Mouse (Mus musculus): ENCODE data around the gene Ubb. TPM values are rescaled to one million over a fixed set of nuclear protein-coding genes. Genes with fewer than 3 reads are reported as not detected.
"Not testable (repeated sequence)": the region's sequence is repeated elsewhere in the genome, so short reads cannot be mapped to it uniquely, and the experiment has no call there.

The Ubb gene
- 100 to 1,000 TPM; 919 to 954 TPM for total RNA-seq (2021)
- long read RNA-seq, experiment 1, transcript Ubb-201 (2 exons, 1,499 nt) = major isoform, 2,851 of 2,886 reads
- long read RNA-seq, experiment 1, partial matches to known transcripts = 28 of 2,886 reads
- long read RNA-seq, experiment 1, other reads (novel, unspliced or antisense) = 6 of 2,886 reads
- long read RNA-seq, experiment 2, transcript Ubb-201 (2 exons, 1,499 nt) = major isoform, 3,112 of 3,161 reads
- long read RNA-seq, experiment 2, partial matches to known transcripts = 45 of 3,161 reads
- long read RNA-seq, experiment 2, other reads (novel, unspliced or antisense) = 2 of 3,161 reads

GRCm38 (mm10) chr11:62550727-62551225 is at the start of gene Ubb:
TSS of gene Ubb (plus strand) at chr11:62551171.
- peak; percentile 99 for DNase-seq (ENCODE audit: low spot score)

GRCm38 (mm10) chr11:62507683-62508082 is 43.3 kb upstream of the Ubb start:
- no peak for DNase-seq (ENCODE audit: low spot score)

GRCm38 (mm10) chr11:62508365-62508764 is 42.6 kb upstream of the Ubb start:
- DNase-seq (ENCODE audit: low spot score) = not testable (repeated sequence)

GRCm38 (mm10) chr11:62508816-62509215 is 42.2 kb upstream of the Ubb start:
- not testable (repeated sequence) for DNase-seq (ENCODE audit: low spot score)

- DNase-seq (ENCODE audit: low spot score) = no peak
These were observed 41.4 kb upstream of the Ubb start for GRCm38 (mm10) chr11:62509571-62509970.

- DNase-seq (ENCODE audit: low spot score) = no peak
These were observed 40.0 kb upstream of the Ubb start for GRCm38 (mm10) chr11:62510956-62511355.

GRCm38 (mm10) chr11:62511444-62512202 is 39.3 kb upstream of the Ubb start:
- no peak for DNase-seq (ENCODE audit: low spot score)

- DNase-seq (ENCODE audit: low spot score) = no peak
These were observed 38.4 kb upstream of the Ubb start for GRCm38 (mm10) chr11:62512529-62513080.

- no peak for DNase-seq (ENCODE audit: low spot score)
These were observed 37.7 kb upstream of the Ubb start for GRCm38 (mm10) chr11:62513311-62513710.

- DNase-seq (ENCODE audit: low spot score) = no peak
These were observed 32.0 kb upstream of the Ubb start for GRCm38 (mm10) chr11:62518991-62519390.

- no peak for DNase-seq (ENCODE audit: low spot score)
These were observed 28.7 kb upstream of the Ubb start for GRCm38 (mm10) chr11:62522283-62522682.

- DNase-seq (ENCODE audit: low spot score) = no peak
These were observed 13.9 kb upstream of the Ubb start for GRCm38 (mm10) chr11:62537089-62537488.

- DNase-seq (ENCODE audit: low spot score) = no peak
These were observed 13.4 kb upstream of the Ubb start for GRCm38 (mm10) chr11:62537590-62537989.

- peak; percentile 47 for DNase-seq (ENCODE audit: low spot score)
These were observed 12.5 kb upstream of the Ubb start for GRCm38 (mm10) chr11:62538321-62539088.

GRCm38 (mm10) chr11:62539089-62539890 is 11.7 kb upstream of the Ubb start, which contains the start of gene Cenpv:
TSS of gene Cenpv (minus strand) at chr11:62539261.
- peak; percentile 60 for DNase-seq (ENCODE audit: low spot score)

GRCm38 (mm10) chr11:62540167-62540566 is 10.8 kb upstream of the Ubb start:
- no peak for DNase-seq (ENCODE audit: low spot score)

- no peak for DNase-seq (ENCODE audit: low spot score)
These were observed 10.0 kb upstream of the Ubb start for GRCm38 (mm10) chr11:62540969-62541368.

GRCm38 (mm10) chr11:62541581-62541980 is 9.4 kb upstream of the Ubb start:
- no peak for DNase-seq (ENCODE audit: low spot score)

GRCm38 (mm10) chr11:62543991-62544390 is 7.0 kb upstream of the Ubb start:
- DNase-seq (ENCODE audit: low spot score) = no peak

GRCm38 (mm10) chr11:62549782-62550181 is 1.2 kb upstream of the Ubb start:
- peak; percentile 84 for DNase-seq (ENCODE audit: low spot score)
